Mouse (Mus musculus) spleen, postnatal 10 days (tissue): ENCODE data around the gene Birc7.

Source experiments
- DNase-seq, 2 experiments: peaks; one replicate each; pipeline ENCODE4 v3.0.0; 2021 to 2022; ENCODE audit warnings: low spot score in 2 of 2

The Birc7 gene

GRCm38 (mm10) chr2:180928723-180929122 lies at the start of gene Birc7:
Birc7 (plus strand) TSS chr2:180929023.
- DNase-seq = no peak

- no peak for DNase-seq
These were observed 49.3 kb upstream of the Birc7 start for GRCm38 (mm10) chr2:180879365-180880067.

DNA sequence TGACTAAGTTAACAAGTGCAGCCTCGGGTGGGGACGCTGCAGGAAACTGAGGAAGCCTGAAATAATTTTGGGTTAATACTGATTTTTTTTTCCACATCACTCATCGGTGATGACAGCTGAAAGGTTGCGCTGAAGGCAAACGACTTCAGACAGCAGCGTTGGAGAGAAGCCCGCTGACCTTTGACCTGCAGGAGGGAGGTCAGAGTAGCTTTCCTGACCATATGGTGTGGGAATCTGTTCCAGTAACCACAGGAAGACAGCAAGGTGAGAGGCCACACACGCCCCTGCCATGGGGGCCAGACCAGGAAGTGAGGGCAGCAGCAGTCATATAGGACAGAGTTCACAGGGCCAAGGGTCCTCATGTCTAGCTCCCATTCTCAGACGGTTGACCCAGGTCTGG lies 47.5 kb upstream of the Birc7 start:
- DNase-seq = no peak

DNA sequence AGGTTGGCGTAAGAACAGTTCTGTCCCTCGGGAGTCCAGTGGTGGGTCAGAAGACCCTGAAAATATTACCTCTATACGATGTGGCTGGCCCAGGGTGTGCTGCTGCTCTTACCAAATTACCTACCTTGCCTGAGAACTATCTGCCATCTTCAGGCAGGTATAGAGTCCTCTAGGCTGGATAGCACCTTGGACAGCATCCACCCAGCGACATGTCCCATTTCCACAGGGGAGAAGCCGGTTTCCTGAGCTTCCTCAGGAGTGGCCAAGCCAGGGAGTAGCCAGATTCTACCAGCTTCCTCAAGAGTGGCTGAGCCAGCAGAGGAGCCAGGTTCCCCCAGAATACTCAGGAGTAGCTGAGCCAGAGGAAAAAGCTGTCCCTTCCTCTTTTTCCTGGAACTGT lies 43.6 kb upstream of the Birc7 start:
- DNase-seq = no peak

DNA sequence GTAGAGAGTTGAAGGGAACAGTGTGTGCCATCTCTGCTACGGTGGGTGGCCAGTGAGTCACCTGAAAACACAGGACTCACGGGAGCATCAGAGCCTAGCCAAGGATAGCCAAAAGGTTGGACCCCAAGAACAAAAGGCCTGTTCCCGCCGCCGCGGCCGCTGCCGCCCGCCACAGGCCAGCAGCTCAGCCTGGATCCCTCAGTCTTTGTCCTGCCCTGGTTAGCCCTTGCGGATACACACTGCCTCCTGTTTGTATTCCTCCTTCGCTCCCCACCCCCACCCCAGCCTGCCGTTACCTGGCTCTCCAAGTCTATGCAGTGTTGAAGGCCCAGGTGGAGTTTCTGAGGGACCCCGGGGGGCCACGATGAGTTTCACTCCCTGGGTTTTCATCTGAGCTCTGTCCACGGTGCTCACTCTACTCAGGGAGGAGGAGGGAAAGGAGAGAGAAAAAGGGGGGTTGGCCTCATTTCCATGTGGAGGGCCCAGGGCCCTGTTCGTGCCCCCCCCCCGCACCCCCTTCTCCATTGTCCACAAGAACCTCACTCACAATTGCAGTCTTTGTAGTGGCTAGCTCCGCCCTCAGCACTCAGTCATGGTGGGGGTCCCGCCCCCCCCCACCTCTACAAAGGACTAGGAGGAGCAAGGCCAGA lies 39.4 kb upstream of the Birc7 start:
- DNase-seq = no peak

- DNase-seq = no peak
These were observed 38.9 kb upstream of the Birc7 start for GRCm38 (mm10) chr2:180889921-180890280.

GRCm38 (mm10) chr2:180890422-180891074 lies 38.3 kb upstream of the Birc7 start:
- no peak for DNase-seq

DNA sequence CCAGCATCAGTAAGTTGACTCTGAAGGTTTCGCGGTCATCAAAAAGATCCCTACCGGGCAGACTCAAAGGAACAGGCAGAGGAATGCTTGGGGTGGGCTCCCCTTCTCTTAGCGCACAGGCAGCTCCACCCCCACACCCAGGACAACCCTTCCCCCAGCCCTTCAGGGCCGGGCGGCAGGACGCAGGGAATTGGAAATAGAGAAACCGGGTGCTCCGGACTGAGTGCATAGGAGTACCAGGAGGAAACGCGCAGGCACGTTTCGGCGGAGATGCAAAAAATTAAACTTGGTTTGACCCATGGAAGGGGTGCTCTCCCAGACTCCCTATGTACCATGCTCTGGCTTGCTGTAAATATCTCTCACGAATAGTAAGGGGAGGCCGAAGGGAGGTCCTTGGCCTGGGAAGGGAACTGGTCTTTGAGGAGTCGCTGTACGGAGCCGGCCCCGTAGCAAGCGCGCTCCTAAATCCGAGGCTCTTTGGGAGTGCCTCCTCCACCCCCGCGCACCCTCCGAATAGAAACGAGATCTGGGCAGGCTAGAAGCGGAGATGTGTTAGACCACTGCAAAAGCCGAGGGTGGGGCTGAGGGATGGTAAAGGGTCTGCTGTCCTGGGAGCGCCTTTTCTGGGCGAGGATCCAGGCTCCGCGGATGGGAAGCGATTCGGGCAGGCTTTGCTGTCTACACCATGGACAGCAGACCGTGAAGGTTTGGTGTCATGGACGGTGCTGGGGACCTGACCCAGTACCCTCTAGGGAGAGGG lies 37.6 kb upstream of the Birc7 start:
- DNase-seq = no peak

- DNase-seq = no peak
These were observed 36.9 kb upstream of the Birc7 start for GRCm38 (mm10) chr2:180891835-180892323.

DNA sequence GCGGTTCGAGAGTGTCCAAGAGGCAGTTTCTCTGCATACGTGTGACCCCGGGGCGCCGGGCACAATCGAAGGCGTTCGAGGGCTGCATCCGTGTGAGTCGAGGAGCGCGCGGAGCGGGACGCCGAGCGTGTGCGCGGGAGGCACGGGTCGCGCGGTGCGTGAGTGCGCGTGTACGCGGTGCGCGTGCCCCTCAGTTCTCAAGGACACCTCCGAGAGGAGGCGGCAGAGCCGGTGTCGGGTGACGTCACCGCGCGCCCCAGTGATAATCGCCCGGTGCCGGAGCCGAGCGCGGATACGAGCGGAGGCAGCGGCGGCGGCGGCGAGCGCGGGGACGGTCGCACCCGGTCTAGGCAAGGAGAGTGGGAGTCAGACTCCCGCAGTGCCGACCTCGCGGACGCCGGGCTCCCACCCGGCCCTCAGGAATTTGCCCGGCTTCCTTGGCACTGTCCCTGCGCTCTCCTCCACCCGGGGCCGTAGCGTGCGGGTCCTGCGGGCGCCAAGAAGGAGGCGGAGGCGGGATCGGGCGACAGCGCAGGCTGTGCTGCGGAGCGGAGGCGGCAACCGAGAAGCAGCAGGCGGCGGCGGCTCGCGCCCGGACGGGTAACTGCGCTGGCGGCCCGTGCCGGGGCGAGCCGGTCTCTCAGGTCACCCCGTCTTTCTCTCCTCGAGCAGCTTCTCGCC lies 35.8 kb upstream of the Birc7 start:
- peak in 1 of 2 experiments; percentile 20 for DNase-seq

- DNase-seq = no peak
These were observed 35.2 kb upstream of the Birc7 start for GRCm38 (mm10) chr2:180893537-180894028.

DNA sequence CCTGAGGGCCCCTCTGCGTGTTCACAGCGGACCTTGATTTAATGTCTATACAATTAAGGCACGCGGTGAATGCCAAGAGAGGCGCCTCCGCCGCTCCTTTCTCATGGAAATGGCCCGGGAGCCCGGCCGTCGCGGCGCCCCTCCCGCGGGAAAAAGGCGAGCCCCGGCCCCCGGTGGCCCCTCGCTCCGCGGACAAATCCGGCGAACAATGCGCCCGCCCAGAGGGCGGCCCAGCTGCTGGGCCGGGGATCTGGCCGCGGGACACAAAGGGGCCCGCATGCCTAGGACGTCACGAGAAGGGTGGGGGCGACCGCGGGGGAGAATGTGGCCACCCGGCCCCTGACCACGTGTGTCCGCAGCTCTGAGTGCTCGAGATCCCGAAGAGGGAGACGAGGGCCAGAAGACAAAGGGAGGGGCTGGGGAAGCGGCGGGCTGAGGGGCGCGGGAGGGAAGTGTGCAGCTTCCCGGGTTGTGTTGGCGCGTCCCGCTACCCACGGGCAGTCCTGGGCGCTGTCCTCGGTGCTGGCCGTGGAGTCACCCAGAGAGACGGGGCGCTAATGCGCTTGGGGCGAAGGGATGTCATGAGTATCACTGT lies 34.7 kb upstream of the Birc7 start:
- DNase-seq = peak in 1 of 2 experiments; percentile 63

DNA sequence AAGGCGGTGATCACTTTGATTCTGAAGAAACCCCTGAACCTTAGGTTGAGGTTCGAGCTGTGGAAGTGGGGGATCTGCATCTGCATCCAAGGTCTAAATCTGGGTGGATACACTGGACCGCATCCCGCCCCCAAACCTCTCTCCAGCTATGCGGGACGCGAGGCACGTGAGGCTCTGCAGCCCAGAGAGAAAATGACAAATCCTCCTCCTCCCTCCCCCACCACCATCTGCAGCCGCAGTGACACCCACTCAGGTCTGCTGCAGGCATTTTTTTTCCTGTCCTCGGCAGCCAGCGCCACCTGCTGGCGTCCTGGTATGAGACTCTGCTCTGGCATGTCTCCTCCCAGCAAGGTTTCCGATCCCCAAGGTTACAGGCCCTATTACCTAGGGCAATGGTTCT lies 34.1 kb upstream of the Birc7 start:
- DNase-seq = peak; percentile 37 to 73

DNA sequence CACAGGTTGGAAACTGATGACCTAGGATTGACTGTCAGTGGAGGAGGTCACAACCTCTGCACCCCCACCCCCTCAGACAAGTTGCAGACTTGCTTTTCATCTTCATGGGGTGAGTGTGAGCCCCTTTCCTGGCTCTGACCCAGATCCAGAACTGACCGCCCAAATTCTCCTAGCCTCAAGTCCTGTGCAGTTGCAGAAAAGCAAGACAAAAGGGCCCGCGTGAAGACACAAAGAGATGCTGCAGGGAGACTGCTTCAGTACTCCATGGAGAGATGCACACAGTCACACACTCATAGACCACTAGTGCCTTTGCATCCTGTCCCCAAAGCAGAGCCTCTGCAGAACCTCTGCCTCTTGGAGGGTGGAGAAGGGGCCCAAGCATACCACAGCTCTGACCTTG lies 33.5 kb upstream of the Birc7 start:
- DNase-seq = no peak

- no peak for DNase-seq
These were observed 32.8 kb upstream of the Birc7 start for GRCm38 (mm10) chr2:180895837-180896525.

- no peak for DNase-seq
These were observed 31.8 kb upstream of the Birc7 start for GRCm38 (mm10) chr2:180896819-180897625.

GRCm38 (mm10) chr2:180897857-180898256 lies 31.0 kb upstream of the Birc7 start:
- no peak for DNase-seq

GRCm38 (mm10) chr2:180902086-180902485 lies 26.7 kb upstream of the Birc7 start:
- no peak for DNase-seq

DNA sequence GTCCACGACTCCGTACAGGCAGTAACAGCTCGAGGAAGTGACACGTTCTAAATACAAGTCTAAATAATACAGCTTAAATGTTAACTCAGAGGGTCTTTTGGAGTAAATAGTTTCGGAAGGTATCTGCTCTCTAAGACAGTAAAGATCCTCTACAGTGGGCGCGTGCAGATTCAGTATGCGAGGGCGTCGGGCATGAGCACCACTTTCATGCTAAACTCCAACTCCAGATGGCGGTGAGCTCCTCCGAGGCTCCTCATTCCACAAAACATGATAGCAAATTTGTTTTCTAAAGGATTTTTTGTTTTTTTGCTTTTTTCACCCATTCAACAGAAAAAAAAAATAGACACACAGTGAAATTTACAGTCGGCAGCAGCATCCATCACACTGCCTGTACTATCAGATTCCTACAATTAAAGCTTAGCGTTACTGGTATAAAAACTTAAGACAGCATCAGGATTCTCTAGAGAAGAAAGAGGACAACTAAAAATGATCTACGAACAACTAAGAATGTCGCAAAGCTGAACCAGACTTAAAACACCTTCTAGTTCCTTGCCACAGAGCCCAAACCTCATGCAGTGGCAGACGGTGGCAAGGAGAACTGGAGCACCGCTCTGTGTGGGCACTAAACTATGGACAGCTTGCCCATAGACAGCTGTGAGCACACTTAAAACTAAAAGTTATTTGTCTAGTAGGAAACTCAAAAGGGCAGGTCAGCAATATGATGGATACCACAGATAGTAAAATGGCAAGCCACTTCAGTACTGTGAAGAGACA lies 24.2 kb upstream of the Birc7 start:
- DNase-seq = no peak
